In the genomic region with DNA sequence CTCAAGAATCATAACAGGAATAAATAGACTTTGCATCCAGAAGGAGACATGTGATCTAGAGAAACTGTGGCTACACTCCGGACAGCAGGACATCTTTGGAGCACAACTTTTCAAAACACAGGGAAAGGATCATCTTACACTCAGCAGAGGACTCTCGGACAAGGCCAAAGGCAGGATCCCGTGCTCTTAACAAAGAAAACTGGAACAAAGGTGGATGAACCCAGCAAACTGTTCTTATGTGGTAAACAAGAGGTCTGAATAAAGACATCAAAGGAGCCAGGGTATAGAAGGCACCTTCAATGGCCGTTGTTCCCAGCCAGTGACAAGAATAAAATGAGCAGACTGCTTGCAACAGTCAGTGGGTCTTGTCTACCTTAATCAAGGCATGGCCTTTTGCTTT, we compare ENCODE assay signal across 14 mouse cellular contexts.
DNase-seq lines count a peak whose midpoint lies in the region; ATAC-seq and TF ChIP-seq lines count a peak whose summit lies in the region.
"Had no signal": no experiment of that assay in that cellular context is flagged by ENCODE, and none has a peak within 500 bp of the region (broad histone marks: within the 10 kb centered on the region; RNA-seq: fewer than 3 reads in every experiment).

No protein-coding gene starts in this region.

- H3K9ac ChIP-seq in ES-Bruce4 (ENCODE audit: low read depth, poor library complexity, severe bottlenecking), result no peak overlapping the region
- no peak overlapping the region for H3K9ac ChIP-seq in embryonic facial prominence, embryonic 13.5 days
- H3K9ac ChIP-seq in liver, embryonic 12.5 days, result no peak overlapping the region
- H3K9ac ChIP-seq: intestine, embryonic 15.5 days; liver, embryonic 13.5 days; stomach, embryonic 15.5 days had no signal

- no peak overlapping the region for H3K4me2 ChIP-seq in embryonic facial prominence, embryonic 13.5 days
- H3K4me2 ChIP-seq in liver, embryonic 12.5 days, result no peak overlapping the region
- H3K4me2 ChIP-seq: intestine, embryonic 15.5 days; liver, embryonic 13.5 days; stomach, embryonic 15.5 days had no signal

- H3K27me3 ChIP-seq in ES-Bruce4 (ENCODE audit: control insufficient read depth, insufficient read depth, low read length, poor library complexity, severe bottlenecking), result no peaks in the 10 kb centered on the region
- no peaks in the 10 kb centered on the region for H3K27me3 ChIP-seq in embryonic facial prominence, embryonic 13.5 days
- H3K27me3 ChIP-seq in limb, embryonic 10.5 days (ENCODE audit: low read depth, poor library complexity, severe bottlenecking), result no peaks in the 10 kb centered on the region
- H3K27me3 ChIP-seq in liver, embryonic 12.5 days (replicated peaks), result no peaks in the 10 kb centered on the region
- H3K27me3 ChIP-seq: intestine, embryonic 15.5 days; liver, embryonic 13.5 days; stomach, embryonic 15.5 days had no signal

- 19% methylated on average over 4 of the region's 4 CpGs for WGBS in embryonic facial prominence, embryonic 13.5 days
- 33% methylated on average over 4 of the region's 4 CpGs for WGBS in limb, embryonic 10.5 days
- WGBS in liver, embryonic 12.5 days (ENCODE audit: insufficient replicate concordance), result 52% methylated on average over 4 of the region's 4 CpGs

- no peaks in the 10 kb centered on the region for H3K36me3 ChIP-seq in ES-Bruce4 (ENCODE audit: control insufficient read depth, insufficient read depth, low read length, poor library complexity, severe bottlenecking)
- no peaks in the 10 kb centered on the region for H3K36me3 ChIP-seq in embryonic facial prominence, embryonic 13.5 days
- H3K36me3 ChIP-seq in limb, embryonic 10.5 days, result no peaks in the 10 kb centered on the region
- no peaks in the 10 kb centered on the region for H3K36me3 ChIP-seq in liver, embryonic 12.5 days
- H3K36me3 ChIP-seq: intestine, embryonic 15.5 days; liver, embryonic 13.5 days; stomach, embryonic 15.5 days had no signal

- peak overlapping the region; percentile 68 for H3K27ac ChIP-seq in ES-Bruce4 (ENCODE audit: insufficient read depth, low read length)
- H3K27ac ChIP-seq in embryonic facial prominence, embryonic 13.5 days, result 0 out of 2 replicates have a peak overlapping the region, but pooled peaks have one; percentile 55
- H3K27ac ChIP-seq in limb, embryonic 10.5 days, result peak overlapping the region; percentile 50; the same call in 1 of the 2 replicates
- no peak overlapping the region for H3K27ac ChIP-seq in liver, embryonic 12.5 days
- H3K27ac ChIP-seq: intestine, embryonic 15.5 days; left cerebral cortex, adult 2 months; liver, embryonic 13.5 days; stomach, embryonic 15.5 days had no signal

- no peak for TF ChIP-seq CTCF in ES-Bruce4 (IDR thresholded peaks at IDR 0.05; ENCODE audit: low read depth, low read length)

- H3K4me3 ChIP-seq in ES-Bruce4 (ENCODE audit: low read depth, low read length), result no peak overlapping the region
- H3K4me3 ChIP-seq in embryonic facial prominence, embryonic 13.5 days, result no peak overlapping the region
- H3K4me3 ChIP-seq in limb, embryonic 10.5 days, result no peak overlapping the region
- no peak overlapping the region for H3K4me3 ChIP-seq in liver, embryonic 12.5 days
- H3K4me3 ChIP-seq: intestine, embryonic 15.5 days; left cerebral cortex, adult 2 months; liver, embryonic 13.5 days; stomach, embryonic 15.5 days had no signal

- H3K4me1 ChIP-seq in ES-Bruce4 (ENCODE audit: control insufficient read depth, insufficient read depth, low read length), result peaks cover 4% of the 10 kb centered on the region
- H3K4me1 ChIP-seq in embryonic facial prominence, embryonic 13.5 days, result peaks cover 31% of the 10 kb centered on the region
- peaks cover 32% of the 10 kb centered on the region for H3K4me1 ChIP-seq in limb, embryonic 10.5 days
- H3K4me1 ChIP-seq in liver, embryonic 12.5 days, result no peaks in the 10 kb centered on the region
- H3K4me1 ChIP-seq: intestine, embryonic 15.5 days; liver, embryonic 13.5 days; stomach, embryonic 15.5 days had no signal

- peak; percentile 57 for DNase-seq in ES-CJ7 (ENCODE audit: low read depth, low spot score)
- DNase-seq in limb, embryonic 10.5 days (ENCODE audit: low spot score), result no peak
- no peak for DNase-seq in retina, postnatal 1 day
- DNase-seq in spleen, postnatal 4 days (ENCODE audit: low spot score in 2 of 2), result no peak
- DNase-seq: cerebellum, adult 11 months; liver, embryonic 13.5 days; lung, postnatal 36 days; thymus, postnatal 25 days had no signal

- TF ChIP-seq EP300 in ES-Bruce4 (IDR thresholded peaks at IDR 0.05; ENCODE audit: insufficient read depth, low read depth, low read length), result no peak

- no peak for TF ChIP-seq POLR2A in ES-Bruce4 (IDR thresholded peaks at IDR 0.05; ENCODE audit: insufficient read depth, low read length)

- H3K9me3 ChIP-seq in ES-Bruce4 (replicated peaks; ENCODE audit: control insufficient read depth, insufficient read depth, low read length, poor library complexity, severe bottlenecking), result no peaks in the 10 kb centered on the region; the same call in none of the 2 replicates
- H3K9me3 ChIP-seq in embryonic facial prominence, embryonic 13.5 days, result no peaks in the 10 kb centered on the region
- H3K9me3 ChIP-seq in limb, embryonic 10.5 days (replicated peaks), result no peaks in the 10 kb centered on the region
- no peaks in the 10 kb centered on the region for H3K9me3 ChIP-seq in liver, embryonic 12.5 days (replicated peaks)
- H3K9me3 ChIP-seq: intestine, embryonic 15.5 days; liver, embryonic 13.5 days; stomach, embryonic 15.5 days had no signal

- no peak for ATAC-seq in embryonic facial prominence, embryonic 13.5 days (ENCODE audit: insufficient number of reproducible peaks, insufficient read depth, low FRiP score, low TSS enrichment, low read depth)
- no peak for ATAC-seq in liver, embryonic 12.5 days
- ATAC-seq: intestine, embryonic 15.5 days had no signal
